Mouse (Mus musculus) limb, embryonic 14.5 days (tissue): ENCODE data around the gene Olfr74. TPM values are rescaled to one million over a fixed set of nuclear protein-coding genes. Genes with fewer than 3 reads are reported as not detected.

Experiments used
- ATAC-seq: fragments of 200-750 bp; cut with Nextera tagmentation; 2 replicates; pipeline ENCODE4 v1.8.0; 2017; ENCODE audit warnings: low read depth, moderate number of reproducible peaks, moderate TSS enrichment; ENCODE audit not compliant: low FRiP score
- DNase-seq: peaks from one replicate; pipeline ENCODE4 v3.0.0-alpha.2; 2015; ENCODE audit warnings: low spot score
- H3K27ac ChIP-seq: fragments of 300-500 bp; sonication (generic); replicated peaks from 2 replicates; pipeline ENCODE4 v1.5.1; 2014; ENCODE audit warnings: low read depth, mild to moderate bottlenecking, low read length, moderate library complexity, mixed read lengths
- H3K27me3 ChIP-seq: fragments of 300-500 bp; sonication (generic); 2 replicates; pipeline ENCODE4 v1.6.1; 2014; ENCODE audit warnings: low read length, mixed read lengths; ENCODE audit not compliant: control insufficient read depth, insufficient read depth
- H3K36me3 ChIP-seq: fragments of 300-500 bp; sonication (generic); 2 replicates; pipeline ENCODE4 v1.6.1; 2014; ENCODE audit warnings: mild to moderate bottlenecking, low read length, moderate library complexity, mixed read lengths; ENCODE audit not compliant: control insufficient read depth, insufficient read depth
- H3K4me1 ChIP-seq: fragments of 300-500 bp; sonication (generic); 2 replicates; pipeline ENCODE4 v1.6.1; 2014; ENCODE audit warnings: antibody characterized with exemption, low read length, mixed read lengths; ENCODE audit not compliant: control insufficient read depth, insufficient read depth
- H3K4me2 ChIP-seq: fragments of 300-500 bp; sonication (generic); replicated peaks from 2 replicates; pipeline ENCODE4 v1.6.1; 2014; ENCODE audit warnings: low read depth, mild to moderate bottlenecking, low read length, moderate library complexity; ENCODE audit not compliant: severe bottlenecking
- H3K4me3 ChIP-seq: fragments of 300-500 bp; sonication (generic); replicated peaks from 2 replicates; pipeline ENCODE4 v1.5.1; 2014; ENCODE audit warnings: low read length
- H3K9ac ChIP-seq: fragments of 300-500 bp; sonication (generic); 2 replicates; pipeline ENCODE4 v1.6.1; 2014; ENCODE audit warnings: mild to moderate bottlenecking, low read depth, low read length, moderate library complexity; ENCODE audit not compliant: severe bottlenecking
- H3K9me3 ChIP-seq: fragments of 300-500 bp; sonication (generic); 2 replicates; pipeline ENCODE4 v1.6.1; 2016; ENCODE audit warnings: low read length; ENCODE audit not compliant: control insufficient read depth
- POLR2A ChIP-seq: fragments of 200-500 bp; IDR thresholded peaks from 2 replicates; pipeline ENCODE4 v1.8.0; 2012; ENCODE audit warnings: inconsistent platforms, mild to moderate bottlenecking, moderate library complexity, borderline replicate concordance; ENCODE audit not compliant: insufficient read depth, insufficient read length; ENCODE audit errors: extremely low read depth
- WGBS: fragments of 180-500 bp; shearing (Covaris S2); extraction: QIAGEN DNeasy Blood & Tissue Kit; methylation state at CpG from one replicate; pipeline ENCODE4 v1.1.7; 2014; 5-methylcytosine and 5-hydroxymethylcytosine counted together
- polyA plus RNA-seq, 2 experiments: library from polyadenylated mRNA; depleted of rRNA in 1 of 2; stranded (reverse) in 1 of 2; unstranded in 1 of 2; fragments of >200 nt; fragmentation: Nextera tagmentation in 1 of 2; extraction: Ambion mirVana in 1 of 2; gene quantifications; 2 replicates each; pipeline versions ENCODE4 v1.2.1 to v1.2.3; 2012 to 2014

Olfr74 gene
- polyA plus RNA-seq, 2 experiments: not detected

GRCm38 (mm10) chr2:87953000-87953399 lies 21.5 kb downstream of the Olfr74 start, which contains the start of gene Olfr1156:
Gene Olfr1156 (minus strand): TSS chr2:87953100.
- H3K4me1 ChIP-seq: no peaks in the 10 kb centered on the region
- TF ChIP-seq POLR2A: no peak
- H3K9me3 ChIP-seq: no peaks in the 10 kb centered on the region
- H3K27me3 ChIP-seq: no peaks in the 10 kb centered on the region
- H3K9ac ChIP-seq: no peak within 1 kb of the TSS
- H3K27ac ChIP-seq: no peak within 1 kb of the TSS
- no peak within 1 kb of the TSS for H3K4me3 ChIP-seq
- ATAC-seq (no peak), DNase-seq (no peak)
- H3K4me2 ChIP-seq: no peak within 1 kb of the TSS
- H3K36me3 ChIP-seq: no peaks in the 10 kb centered on the region

GRCm38 (mm10) chr2:87945037-87945436 lies 29.4 kb downstream of the Olfr74 start, which contains the start of gene Olfr1155:
Gene Olfr1155 (minus strand): TSS chr2:87945137.
- Histone ChIP-seq H3K36me3 (no peaks in the 10 kb centered on the region), H3K4me2 (no peak within 1 kb of the TSS), H3K9me3 (no peaks in the 10 kb centered on the region), H3K9ac (no peak within 1 kb of the TSS), H3K27me3 (no peaks in the 10 kb centered on the region), H3K4me1 (no peaks in the 10 kb centered on the region), H3K27ac (no peak within 1 kb of the TSS), H3K4me3 (no peak within 1 kb of the TSS)
- WGBS: 85% methylated on average over 1 of the region's 1 CpGs
- TF ChIP-seq POLR2A: no peak
- DNase-seq (no peak), ATAC-seq (no peak)

Other genes starting within 250 kb of the Olfr74 start
- gene Olfr1138, start 234.7 kb downstream of the Olfr74 start, polyA plus RNA-seq (2012; rRNA removed): not detected in 2 replicates
- not detected in 2 replicates for gene Olfr1138, start 234.7 kb downstream of the Olfr74 start, polyA plus RNA-seq (2014; fragmentation: Nextera tagmentation; extraction: Ambion mirVana)
- not detected in 2 replicates for gene Olfr1140, start 230.9 kb downstream of the Olfr74 start, polyA plus RNA-seq (2012; rRNA removed)
- not detected in 2 replicates for gene Olfr1140, start 230.9 kb downstream of the Olfr74 start, polyA plus RNA-seq (2014; fragmentation: Nextera tagmentation; extraction: Ambion mirVana)
- gene Olfr1141, start 220.7 kb downstream of the Olfr74 start, polyA plus RNA-seq (2012; rRNA removed): not detected in 2 replicates
- not detected in 2 replicates for gene Olfr1141, start 220.7 kb downstream of the Olfr74 start, polyA plus RNA-seq (2014; fragmentation: Nextera tagmentation; extraction: Ambion mirVana)
- gene Olfr152, start 195.2 kb downstream of the Olfr74 start, polyA plus RNA-seq (2012; rRNA removed): not detected in 2 replicates
- gene Olfr152, start 195.2 kb downstream of the Olfr74 start, polyA plus RNA-seq (2014; fragmentation: Nextera tagmentation; extraction: Ambion mirVana): not detected in 2 replicates
- not detected in 2 replicates for gene Olfr1143, start 174.1 kb downstream of the Olfr74 start, polyA plus RNA-seq (2012; rRNA removed)
- not detected in 2 replicates for gene Olfr1143, start 174.1 kb downstream of the Olfr74 start, polyA plus RNA-seq (2014; fragmentation: Nextera tagmentation; extraction: Ambion mirVana)
- not detected in 2 replicates for gene Olfr1145, start 164.8 kb downstream of the Olfr74 start, polyA plus RNA-seq (2012; rRNA removed)
- gene Olfr1145, start 164.8 kb downstream of the Olfr74 start, polyA plus RNA-seq (2014; fragmentation: Nextera tagmentation; extraction: Ambion mirVana): not detected in 2 replicates
- gene Olfr1148, start 144.1 kb downstream of the Olfr74 start, polyA plus RNA-seq (2012; rRNA removed): not detected in 2 replicates
- not detected in 2 replicates for gene Olfr1148, start 144.1 kb downstream of the Olfr74 start, polyA plus RNA-seq (2014; fragmentation: Nextera tagmentation; extraction: Ambion mirVana)
- not detected in 2 replicates for gene Olfr1150-ps1, start 130.7 kb downstream of the Olfr74 start, polyA plus RNA-seq (2012; rRNA removed)
- not detected in 2 replicates for gene Olfr1150-ps1, start 130.7 kb downstream of the Olfr74 start, polyA plus RNA-seq (2014; fragmentation: Nextera tagmentation; extraction: Ambion mirVana)
- gene Olfr1151, start 118.8 kb downstream of the Olfr74 start, polyA plus RNA-seq (2012; rRNA removed): not detected in 2 replicates
- not detected in 2 replicates for gene Olfr1151, start 118.8 kb downstream of the Olfr74 start, polyA plus RNA-seq (2014; fragmentation: Nextera tagmentation; extraction: Ambion mirVana)
- gene Olfr1152, start 108.2 kb downstream of the Olfr74 start, polyA plus RNA-seq (2012; rRNA removed): not detected in 2 replicates
- not detected in 2 replicates for gene Olfr1152, start 108.2 kb downstream of the Olfr74 start, polyA plus RNA-seq (2014; fragmentation: Nextera tagmentation; extraction: Ambion mirVana)
- not detected in 2 replicates for gene Olfr1153, start 79.7 kb downstream of the Olfr74 start, polyA plus RNA-seq (2012; rRNA removed)
- not detected in 2 replicates for gene Olfr1153, start 79.7 kb downstream of the Olfr74 start, polyA plus RNA-seq (2014; fragmentation: Nextera tagmentation; extraction: Ambion mirVana)
- gene Olfr1154, start 69.5 kb downstream of the Olfr74 start, polyA plus RNA-seq (2012; rRNA removed): not detected in 2 replicates
- not detected in 2 replicates for gene Olfr1154, start 69.5 kb downstream of the Olfr74 start, polyA plus RNA-seq (2014; fragmentation: Nextera tagmentation; extraction: Ambion mirVana)
- gene Olfr1155, start 29.5 kb downstream of the Olfr74 start, polyA plus RNA-seq (2012; rRNA removed): not detected in 2 replicates
- gene Olfr1155, start 29.5 kb downstream of the Olfr74 start, polyA plus RNA-seq (2014; fragmentation: Nextera tagmentation; extraction: Ambion mirVana): not detected in 2 replicates
- not detected in 2 replicates for gene Olfr1156, start 21.6 kb downstream of the Olfr74 start, polyA plus RNA-seq (2012; rRNA removed)
- not detected in 2 replicates for gene Olfr1156, start 21.6 kb downstream of the Olfr74 start, polyA plus RNA-seq (2014; fragmentation: Nextera tagmentation; extraction: Ambion mirVana)
- gene Olfr1157, start 6.4 kb downstream of the Olfr74 start, polyA plus RNA-seq (2012; rRNA removed): not detected in 2 replicates
- not detected in 2 replicates for gene Olfr1157, start 6.4 kb downstream of the Olfr74 start, polyA plus RNA-seq (2014; fragmentation: Nextera tagmentation; extraction: Ambion mirVana)
- gene Olfr1158, start 15.4 kb upstream of the Olfr74 start, polyA plus RNA-seq (2012; rRNA removed): not detected in 2 replicates
- not detected in 2 replicates for gene Olfr1158, start 15.4 kb upstream of the Olfr74 start, polyA plus RNA-seq (2014; fragmentation: Nextera tagmentation; extraction: Ambion mirVana)
- not detected in 2 replicates for gene Olfr1160, start 33.6 kb upstream of the Olfr74 start, polyA plus RNA-seq (2012; rRNA removed)
- gene Olfr1160, start 33.6 kb upstream of the Olfr74 start, polyA plus RNA-seq (2014; fragmentation: Nextera tagmentation; extraction: Ambion mirVana): not detected in 2 replicates
- not detected in 2 replicates for gene Olfr1161, start 48.1 kb upstream of the Olfr74 start, polyA plus RNA-seq (2012; rRNA removed)
- gene Olfr1161, start 48.1 kb upstream of the Olfr74 start, polyA plus RNA-seq (2014; fragmentation: Nextera tagmentation; extraction: Ambion mirVana): not detected in 2 replicates
- gene Olfr73, start 63.0 kb upstream of the Olfr74 start, polyA plus RNA-seq (2012; rRNA removed): not detected in 2 replicates
- not detected in 2 replicates for gene Olfr73, start 63.0 kb upstream of the Olfr74 start, polyA plus RNA-seq (2014; fragmentation: Nextera tagmentation; extraction: Ambion mirVana)
- not detected in 2 replicates for gene Olfr1162, start 76.5 kb upstream of the Olfr74 start, polyA plus RNA-seq (2012; rRNA removed)
- gene Olfr1162, start 76.5 kb upstream of the Olfr74 start, polyA plus RNA-seq (2014; fragmentation: Nextera tagmentation; extraction: Ambion mirVana): not detected in 2 replicates
- not detected in 2 replicates for gene Olfr1163, start 97.2 kb upstream of the Olfr74 start, polyA plus RNA-seq (2012; rRNA removed)
- not detected in 2 replicates for gene Olfr1163, start 97.2 kb upstream of the Olfr74 start, polyA plus RNA-seq (2014; fragmentation: Nextera tagmentation; extraction: Ambion mirVana)
- gene Olfr1164, start 119.3 kb upstream of the Olfr74 start, polyA plus RNA-seq (2012; rRNA removed): not detected in 2 replicates
- not detected in 2 replicates for gene Olfr1164, start 119.3 kb upstream of the Olfr74 start, polyA plus RNA-seq (2014; fragmentation: Nextera tagmentation; extraction: Ambion mirVana)
- gene Olfr1166, start 153.6 kb upstream of the Olfr74 start, polyA plus RNA-seq (2012; rRNA removed): not detected in 2 replicates
- gene Olfr1166, start 153.6 kb upstream of the Olfr74 start, polyA plus RNA-seq (2014; fragmentation: Nextera tagmentation; extraction: Ambion mirVana): not detected in 2 replicates
- gene Olfr1167, start 180.5 kb upstream of the Olfr74 start, polyA plus RNA-seq (2012; rRNA removed): not detected in 2 replicates
- not detected in 2 replicates for gene Olfr1167, start 180.5 kb upstream of the Olfr74 start, polyA plus RNA-seq (2014; fragmentation: Nextera tagmentation; extraction: Ambion mirVana)
- gene Olfr1168, start 207.2 kb upstream of the Olfr74 start, polyA plus RNA-seq (2012; rRNA removed): not detected in 2 replicates
- not detected in 2 replicates for gene Olfr1168, start 207.2 kb upstream of the Olfr74 start, polyA plus RNA-seq (2014; fragmentation: Nextera tagmentation; extraction: Ambion mirVana)